Mouse (Mus musculus) heart, postnatal 25 days (tissue): ENCODE data around the gene Sptb. TPM values are rescaled to one million over a fixed set of nuclear protein-coding genes. Genes with fewer than 3 reads are reported as not detected.

Source experiments
- DNase-seq: peaks from one replicate; pipeline ENCODE4 v3.0.0; 2022; ENCODE audit warnings: low spot score
- intact Hi-C: fragments of 180-260 bp; cut with DNase I; formaldehyde crosslinking; loops from one replicate; pipeline ENCODE4 v1.15.1; 2025
- total RNA-seq, 2 experiments: library from RNA; stranded (reverse); gene quantifications; 2 replicates each; pipeline ENCODE4 v1.2.3; 2021

The Sptb gene
- total RNA-seq, 2 experiments from 2014 or later, result 77.3 to 82.3 TPM

DNA sequence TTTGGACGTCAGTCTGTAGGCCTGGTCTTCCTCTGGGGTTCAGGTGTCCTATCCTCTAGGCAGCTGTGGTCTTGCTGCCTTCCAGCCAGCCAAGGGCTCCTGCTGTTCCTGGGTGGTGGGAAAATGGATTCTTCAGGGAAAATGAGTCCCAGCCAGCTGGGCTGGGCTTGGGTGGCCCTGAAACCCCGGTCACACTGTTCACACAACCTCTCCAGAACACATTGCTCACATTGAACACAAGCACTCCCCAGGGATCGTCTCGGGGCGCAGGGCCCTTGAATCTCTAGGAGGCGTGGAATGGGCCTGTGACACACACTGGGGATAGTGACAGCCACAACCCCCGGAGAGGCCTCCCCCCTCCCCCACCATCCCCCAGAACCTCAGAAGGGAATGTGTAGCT, 156.4 kb downstream of the Sptb start:
- DNase-seq, result peak; percentile 64
- intact Hi-C loops, result no loop called here

GRCm38 (mm10) chr12:76552958-76553357, 157.4 kb downstream of the Sptb start:
- DNase-seq, result no peak
- intact Hi-C loops, result no loop called here

- DNase-seq, result peak; percentile 60
- intact Hi-C loops, result no loop called here
Observed at GRCm38 (mm10) chr12:76552321-76552720, 158.0 kb downstream of the Sptb start.

DNA sequence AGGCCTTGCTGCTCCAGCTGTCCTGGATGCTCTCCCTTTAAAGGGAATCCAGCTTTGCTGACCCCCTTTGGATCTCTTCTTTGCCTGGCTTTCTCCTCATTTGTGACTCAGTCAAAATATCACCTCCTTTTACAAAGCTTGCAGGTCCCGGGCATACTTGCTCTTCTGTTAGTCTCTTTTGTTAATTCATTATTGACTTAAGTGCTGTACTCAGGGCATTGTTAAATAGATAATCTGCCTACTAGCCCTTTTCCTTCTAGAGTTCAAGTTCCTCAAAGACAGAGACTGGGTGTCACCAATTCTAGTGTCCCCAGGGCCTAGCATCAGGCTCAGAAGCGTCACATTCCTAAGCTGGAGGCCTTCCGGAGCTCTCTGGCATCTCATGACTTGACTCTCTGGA, 161.1 kb downstream of the Sptb start:
- DNase-seq, result no peak
- intact Hi-C loops, result loop anchor here (5.0 kb wide), 1 partner anchor 52 kb away; no protein-coding TSS in a partner anchor

DNA sequence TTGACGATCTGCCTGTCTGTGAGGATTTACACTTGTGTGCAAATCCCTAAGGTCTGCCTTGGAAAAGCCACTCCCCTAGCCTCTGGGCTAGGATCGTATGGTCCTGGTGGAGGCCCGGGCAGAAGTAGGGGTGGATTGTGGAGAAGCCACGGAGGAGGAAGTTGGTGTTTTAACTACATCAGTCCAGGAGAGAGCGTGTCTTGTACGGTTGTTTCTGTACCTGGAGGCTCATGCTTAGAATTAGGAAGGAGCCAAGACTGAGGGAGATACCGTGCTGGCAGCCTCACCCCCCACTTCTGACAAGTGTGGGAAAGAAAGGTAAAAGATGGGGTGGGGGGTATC, 162.3 kb downstream of the Sptb start:
- no peak for DNase-seq
- intact Hi-C loops, result loop anchor here (5.0 kb wide), 1 partner anchor 51 kb away; no protein-coding TSS in a partner anchor

DNA sequence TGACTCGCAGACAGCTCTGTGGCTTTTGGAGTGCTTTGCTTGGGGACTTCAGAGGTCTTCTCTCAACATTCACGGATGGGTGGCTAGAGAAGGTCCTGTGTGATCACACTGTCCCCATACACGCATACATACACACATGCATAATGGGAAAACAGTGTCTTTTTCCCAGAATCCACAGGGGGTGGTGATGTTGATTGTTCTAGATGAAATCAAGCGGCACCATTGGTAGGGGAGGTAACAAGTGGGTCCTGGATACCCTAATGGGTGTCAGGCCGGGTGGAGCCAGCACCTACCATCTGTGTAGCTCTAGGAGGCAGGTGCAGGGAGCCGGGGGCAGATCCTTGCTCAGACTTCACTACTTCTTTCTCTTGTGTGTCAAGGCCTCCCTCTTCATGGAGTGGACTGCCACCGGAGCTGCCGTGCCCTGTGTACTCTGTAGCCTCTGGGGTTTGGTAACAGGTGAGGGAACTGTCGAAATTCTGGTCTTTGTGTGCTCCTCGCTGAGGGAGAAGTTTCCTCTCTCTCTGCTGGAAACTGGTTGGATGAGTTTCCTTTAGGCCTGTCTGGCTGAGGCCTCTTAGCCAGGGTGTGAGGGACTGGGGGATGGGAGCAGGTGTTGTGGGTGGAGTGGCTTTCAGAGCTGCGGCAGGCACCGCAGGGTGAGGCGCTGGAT, 162.8 kb downstream of the Sptb start:
- intact Hi-C loops, result loop anchor here (5.0 kb wide), 1 partner anchor 50 kb away; no protein-coding TSS in a partner anchor

DNA sequence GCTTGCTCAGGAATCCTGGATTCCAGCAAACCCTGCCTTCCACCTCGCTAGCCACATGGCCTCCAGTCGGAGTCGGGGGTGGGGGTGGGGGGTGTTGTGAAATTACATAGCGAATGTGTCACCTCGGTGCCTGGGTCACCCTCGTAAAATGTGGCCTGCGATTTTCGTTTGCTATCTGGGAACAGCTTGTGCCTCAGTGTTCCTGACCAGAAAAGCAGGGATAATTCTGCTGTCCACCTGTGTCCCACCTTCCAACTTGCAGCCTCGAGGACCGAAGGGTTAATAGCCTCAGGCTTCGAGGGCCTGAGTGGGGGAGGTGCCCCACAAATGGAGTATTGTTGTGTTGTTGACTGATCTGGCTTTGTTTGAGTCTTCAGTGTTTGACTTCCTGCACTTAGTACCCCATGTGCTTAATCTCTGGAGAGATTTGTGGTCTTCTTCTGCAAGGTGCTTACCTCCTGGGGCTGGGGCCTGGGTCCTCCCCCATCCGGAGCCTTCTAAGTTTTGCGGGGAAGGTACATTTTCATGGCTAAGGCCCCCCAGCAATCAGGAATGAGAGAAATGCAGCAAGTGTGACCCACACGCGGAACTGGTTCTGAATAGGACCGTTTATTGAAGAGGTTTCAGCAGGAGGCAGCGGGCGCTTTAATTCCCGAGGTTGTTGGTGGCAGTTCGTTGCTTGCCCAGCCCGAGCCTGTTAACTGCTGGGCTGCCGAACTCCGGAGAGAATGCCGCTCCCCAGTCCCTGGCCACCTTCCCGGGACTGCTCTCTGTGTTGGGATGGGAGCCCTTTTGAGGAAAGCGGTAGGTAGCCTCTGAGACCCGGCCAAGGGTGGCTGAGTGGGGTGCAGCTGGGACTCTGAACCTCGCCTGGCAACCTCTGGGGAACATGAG, 163.7 kb downstream of the Sptb start:
- intact Hi-C loops, result loop anchor here (5.0 kb wide), 1 partner anchor 49 kb away; no protein-coding TSS in a partner anchor
- no peak for DNase-seq

More for the DNA sequence above, 162.8 kb downstream of the Sptb start:
- DNase-seq, result no peak

DNA sequence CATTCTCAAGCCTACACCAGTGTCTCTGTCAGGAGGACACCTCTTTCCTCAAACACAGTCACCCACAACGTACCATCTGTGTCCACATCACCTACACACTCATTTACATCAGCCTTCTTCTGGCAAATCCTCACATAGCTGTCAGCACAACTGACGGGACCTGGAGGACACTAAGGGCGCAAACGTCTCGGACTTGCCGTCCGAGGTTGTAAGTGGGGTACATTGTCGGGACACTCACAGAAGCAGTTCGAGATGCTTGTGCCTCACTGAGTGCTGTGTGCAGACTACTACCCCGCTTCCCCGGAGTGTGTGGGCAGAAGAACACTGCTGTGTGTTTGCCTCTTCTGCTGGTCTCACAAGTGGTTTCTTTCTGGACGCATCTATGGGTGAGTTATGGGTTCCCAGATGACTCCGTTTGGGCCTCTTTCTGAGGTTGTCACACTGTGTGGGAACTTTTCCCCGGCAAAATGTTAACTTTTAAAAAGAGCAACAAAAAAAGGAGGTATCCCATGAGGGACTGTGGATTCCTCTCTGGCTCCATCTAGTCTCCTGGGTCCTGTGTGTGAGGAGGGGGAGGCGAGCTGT, 164.5 kb downstream of the Sptb start:
- intact Hi-C loops, result loop anchor here (5.0 kb wide), 1 partner anchor 49 kb away; no protein-coding TSS in a partner anchor
- no peak for DNase-seq

DNA sequence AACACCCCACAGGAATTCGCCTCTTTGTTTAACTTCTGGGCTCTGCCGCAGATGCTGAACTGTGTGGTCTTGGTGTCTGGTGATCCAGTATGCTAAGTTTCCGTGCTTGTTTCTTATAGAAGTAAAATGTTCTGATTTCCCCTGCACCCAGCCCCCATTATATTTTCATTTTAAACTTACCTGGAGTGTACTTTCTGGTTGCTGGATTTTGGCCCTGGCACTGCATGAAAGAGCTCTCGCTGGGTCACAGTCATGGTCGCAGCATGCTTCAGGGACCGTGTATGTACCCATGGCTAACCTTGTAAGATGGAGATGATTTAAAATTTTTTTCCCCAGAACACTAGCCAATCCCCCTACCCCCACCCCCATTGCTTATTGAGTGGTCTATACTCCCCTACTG, 168.5 kb downstream of the Sptb start:
- no peak for DNase-seq
- intact Hi-C loops, result no loop called here

DNA sequence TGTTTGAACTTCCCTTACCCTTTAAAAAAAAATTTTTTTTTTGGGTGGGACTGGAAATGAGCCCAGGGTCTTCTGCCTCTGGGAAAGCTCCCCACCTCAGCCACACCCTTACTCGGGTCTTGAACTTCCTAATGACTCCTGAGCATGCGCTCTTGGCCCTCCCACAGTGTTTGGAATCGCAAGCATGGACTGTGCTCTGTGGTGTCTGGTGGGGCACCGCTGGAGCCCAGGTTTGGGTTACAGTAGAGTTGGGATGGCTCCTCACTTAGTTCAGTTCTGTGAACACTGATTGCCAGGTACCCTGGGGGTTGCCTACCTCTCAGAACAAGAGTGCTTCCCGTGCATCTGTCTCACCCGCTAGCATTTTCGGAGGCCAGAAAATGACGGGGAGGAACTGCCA, 168.9 kb downstream of the Sptb start:
- no peak for DNase-seq
- intact Hi-C loops, result no loop called here

- intact Hi-C loops, result no loop called here
- DNase-seq, result no peak
Observed at GRCm38 (mm10) chr12:76540701-76541221, 169.6 kb downstream of the Sptb start.

DNA sequence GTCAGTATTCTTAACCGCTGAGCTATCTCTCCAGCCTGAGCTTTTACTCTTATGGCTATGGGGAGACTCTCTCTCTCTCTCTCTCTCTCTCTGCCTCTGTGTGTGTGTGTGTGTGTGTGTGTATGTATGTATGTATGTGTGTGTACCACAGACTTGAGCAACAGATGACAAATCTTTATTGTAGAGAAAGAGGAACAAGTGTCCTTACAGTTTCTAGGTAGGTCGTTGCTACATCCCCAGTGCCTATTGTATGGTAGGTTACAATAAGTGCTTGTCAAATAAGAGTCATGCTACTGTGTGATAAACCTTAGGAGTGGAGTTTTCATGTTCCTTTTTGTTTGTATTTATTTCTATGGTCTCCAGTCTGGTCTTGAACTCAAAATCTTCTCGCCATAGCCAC, 170.2 kb downstream of the Sptb start:
- intact Hi-C loops, result no loop called here
- no peak for DNase-seq

DNA sequence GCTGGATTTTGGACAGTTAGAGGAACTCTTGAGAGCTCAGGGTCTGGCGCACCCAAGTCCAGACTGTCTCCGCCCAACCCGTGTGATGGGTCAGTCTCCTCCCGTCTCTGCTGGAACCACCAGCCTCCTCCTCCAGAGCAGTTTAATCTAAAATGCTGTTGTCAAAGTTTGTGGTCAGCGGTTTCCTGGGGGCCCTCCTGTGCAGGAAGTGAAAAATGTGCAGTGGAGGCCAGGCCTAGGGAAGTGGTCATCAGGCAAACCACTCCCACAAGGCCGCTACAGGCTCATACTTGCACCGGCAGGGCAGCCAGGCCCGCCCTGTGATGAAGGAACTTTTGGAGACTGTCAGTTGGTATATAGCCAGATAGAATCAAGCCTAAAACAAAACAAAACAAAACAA, 172.9 kb downstream of the Sptb start:
- intact Hi-C loops, result no loop called here
- peak; percentile 60 for DNase-seq

- intact Hi-C loops, result no loop called here
- no peak for DNase-seq
Observed at GRCm38 (mm10) chr12:76536591-76537153, 173.7 kb downstream of the Sptb start.

- no peak for DNase-seq
- intact Hi-C loops, result no loop called here
Observed at GRCm38 (mm10) chr12:76535471-76535900, 174.9 kb downstream of the Sptb start.

- DNase-seq, result no peak
Observed at GRCm38 (mm10) chr12:76534641-76535283, 175.6 kb downstream of the Sptb start.

DNA sequence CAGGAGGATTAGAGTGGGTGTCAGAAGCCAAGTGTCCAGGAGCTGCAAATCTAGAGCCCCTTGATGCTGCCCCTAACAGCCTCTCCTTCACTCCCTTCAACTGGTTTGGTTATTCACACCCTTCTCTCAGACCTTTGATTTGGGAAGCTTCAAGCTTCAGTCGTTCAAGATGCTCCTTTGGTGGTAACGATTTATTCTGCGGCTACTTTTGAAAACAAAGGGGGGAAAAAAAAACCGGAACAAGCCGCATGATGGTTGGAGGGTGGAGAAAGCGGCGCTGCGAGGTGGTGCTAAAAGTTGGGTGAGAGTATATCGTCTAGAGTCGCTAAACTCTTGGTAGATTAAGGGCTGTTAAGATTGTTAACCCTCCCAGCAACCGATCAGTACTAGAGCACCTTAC, 176.1 kb downstream of the Sptb start:
- no peak for DNase-seq
- intact Hi-C loops, result loop anchor here (5.0 kb wide), 1 partner anchor 37 kb away; no protein-coding TSS in a partner anchor

More at GRCm38 (mm10) chr12:76534641-76535283, 175.6 kb downstream of the Sptb start:
- intact Hi-C loops, result loop anchor here (5.0 kb wide), 1 partner anchor 37 kb away; no protein-coding TSS in a partner anchor

DNA sequence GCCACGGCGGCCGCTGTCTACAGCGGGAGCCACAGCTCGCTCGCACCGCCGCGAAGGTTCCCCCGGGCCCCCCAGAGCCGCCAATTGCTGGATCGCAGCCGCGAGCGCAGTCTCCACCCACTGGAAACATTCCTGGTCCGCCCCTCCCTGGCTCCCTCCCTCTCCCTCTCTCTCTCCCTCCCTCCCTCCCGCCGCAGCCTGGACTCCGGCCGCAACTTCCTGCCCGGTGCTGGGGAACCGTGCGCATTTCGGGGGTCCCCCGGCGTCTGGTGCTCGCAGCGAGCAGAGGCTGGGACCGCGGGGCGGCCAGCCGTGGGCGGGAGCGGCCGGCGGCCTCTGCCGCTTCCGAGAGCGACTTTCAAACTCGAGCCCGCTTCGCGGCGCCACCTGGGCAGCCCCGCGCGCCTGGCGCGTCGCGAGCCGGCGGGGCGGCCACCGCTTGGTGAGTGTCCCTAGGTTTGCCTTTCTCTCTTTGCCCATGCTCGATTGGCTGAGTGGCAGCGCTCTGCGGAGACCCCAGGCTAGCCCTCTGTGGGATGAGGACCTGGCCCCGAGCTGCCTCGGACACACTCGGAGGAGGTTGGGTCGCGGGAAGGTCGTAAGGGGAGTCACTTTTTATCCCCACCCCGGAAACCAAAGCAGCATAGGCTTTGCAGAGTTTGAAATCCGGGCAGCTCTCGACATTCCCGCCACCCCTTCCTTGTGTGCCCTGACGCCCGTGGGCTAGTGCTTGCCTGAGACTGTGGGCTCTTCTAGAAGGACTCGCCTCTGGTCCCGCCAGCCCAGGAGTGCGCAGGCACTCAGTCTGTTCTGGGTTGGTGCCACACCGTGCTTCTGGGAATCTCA, 176.7 kb downstream of the Sptb start:
- peak; percentile 73 for DNase-seq
- intact Hi-C loops, result loop anchor here (2.0 to 5.0 kb wide), 2 partner anchors 17 to 36 kb away; no protein-coding TSS in a partner anchor
